Mouse (Mus musculus) C2C12 (cell line): ENCODE measurements around the gene Krt88. TPM values are rescaled to one million over a fixed set of nuclear protein-coding genes. Genes with fewer than 3 reads are reported as not detected.

Experiments used
- H3K27me3 ChIP-seq: one replicate; pipeline ENCODE4 v1.6.1; 2011; ENCODE audit not compliant: control insufficient read depth, insufficient read depth, insufficient read length
- H3K36me3 ChIP-seq: one replicate; pipeline ENCODE4 v1.6.1; 2011; ENCODE audit not compliant: control insufficient read depth, insufficient read depth
- H3K4me3 ChIP-seq: one replicate; pipeline ENCODE4 v1.5.1; 2011; ENCODE audit warnings: mild to moderate bottlenecking, control low read depth; ENCODE audit not compliant: poor library complexity, insufficient read depth, severe bottlenecking
- H3K79me2 ChIP-seq: one replicate; pipeline ENCODE4 v1.6.1; 2011; ENCODE audit not compliant: control insufficient read depth, insufficient read depth
- H3K79me3 ChIP-seq: one replicate; pipeline ENCODE4 v1.6.1; 2011; ENCODE audit warnings: low read depth, control low read depth
- H3ac ChIP-seq: one replicate; pipeline ENCODE3; 2011; ENCODE audit warnings: low read depth; ENCODE audit not compliant: control insufficient read depth, insufficient read length
- CEBPB ChIP-seq: IDR thresholded peaks from one replicate; pipeline ENCODE4 v1.6.1; 2011; ENCODE audit warnings: low read depth, mild to moderate bottlenecking, control low read depth, moderate library complexity
- CTCF ChIP-seq: IDR thresholded peaks from one replicate; pipeline ENCODE4 v1.5.1; 2011; ENCODE audit not compliant: control insufficient read depth, insufficient read depth, insufficient read length
- FOSL1 ChIP-seq: IDR thresholded peaks from one replicate; pipeline ENCODE4 v1.8.0; 2011; ENCODE audit warnings: mild to moderate bottlenecking, low read length; ENCODE audit not compliant: poor library complexity, insufficient read depth, severe bottlenecking
- MAX ChIP-seq: IDR thresholded peaks from one replicate; pipeline ENCODE4 v1.6.1; 2011; ENCODE audit warnings: mild to moderate bottlenecking, control low read depth
- MYOD1 ChIP-seq: IDR thresholded peaks from one replicate; pipeline ENCODE4 v1.6.1; 2011; ENCODE audit warnings: low read depth; ENCODE audit not compliant: control insufficient read depth, insufficient read length
- MYOG ChIP-seq: IDR thresholded peaks from one replicate; pipeline ENCODE4 v1.6.1; 2011; ENCODE audit not compliant: control insufficient read depth, insufficient read length; ENCODE audit errors: extremely low read depth
- USF1 ChIP-seq: IDR thresholded peaks from one replicate; pipeline ENCODE4 v1.6.1; 2011; ENCODE audit warnings: low read depth, mild to moderate bottlenecking, control low read depth, moderate library complexity
- polyA plus RNA-seq: library from polyadenylated mRNA; unstranded; fragments of >200 nt; fragmentation: generic; extraction: Trizol; gene quantifications from one replicate; pipeline ENCODE4 v1.2.1, GENCODE M21; 2012; ENCODE audit warnings: missing spikeins

Gene Krt88
- polyA plus RNA-seq, 1 experiment = not detected

DNA sequence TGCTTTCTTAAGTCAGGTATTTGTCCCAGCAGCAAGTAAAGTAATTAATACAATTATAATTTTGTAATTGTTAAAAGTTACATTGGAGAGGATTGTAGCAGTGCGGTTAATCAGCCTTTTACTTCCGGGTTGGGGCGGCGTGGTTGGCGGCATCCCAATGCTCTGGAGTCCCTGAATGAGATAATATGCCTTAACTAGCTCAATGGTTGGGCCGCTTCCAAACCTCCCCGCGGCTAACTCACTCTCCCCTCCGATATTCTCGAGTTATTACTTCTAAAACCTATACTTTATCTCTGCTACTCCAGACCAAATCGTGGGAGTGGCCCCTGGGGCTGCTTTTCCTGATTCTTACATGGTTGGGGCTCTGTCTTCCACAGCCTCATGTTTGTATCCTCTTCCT lies 972 bp upstream of the Krt88 start:
- Histone ChIP-seq H3K27me3 (peaks cover 23% of the 10 kb centered on the region), H3K79me3 (no peaks in the 10 kb centered on the region), H3ac (no peak overlapping the region), H3K36me3 (no peaks in the 10 kb centered on the region), H3K4me3 (no peak overlapping the region), H3K79me2 (no peaks in the 10 kb centered on the region)
- TF ChIP-seq CTCF (no peak), MYOD1 (no peak), CEBPB (no peak), MYOG (no peak), FOSL1 (no peak), USF1 (no peak), MAX (no peak)

DNA sequence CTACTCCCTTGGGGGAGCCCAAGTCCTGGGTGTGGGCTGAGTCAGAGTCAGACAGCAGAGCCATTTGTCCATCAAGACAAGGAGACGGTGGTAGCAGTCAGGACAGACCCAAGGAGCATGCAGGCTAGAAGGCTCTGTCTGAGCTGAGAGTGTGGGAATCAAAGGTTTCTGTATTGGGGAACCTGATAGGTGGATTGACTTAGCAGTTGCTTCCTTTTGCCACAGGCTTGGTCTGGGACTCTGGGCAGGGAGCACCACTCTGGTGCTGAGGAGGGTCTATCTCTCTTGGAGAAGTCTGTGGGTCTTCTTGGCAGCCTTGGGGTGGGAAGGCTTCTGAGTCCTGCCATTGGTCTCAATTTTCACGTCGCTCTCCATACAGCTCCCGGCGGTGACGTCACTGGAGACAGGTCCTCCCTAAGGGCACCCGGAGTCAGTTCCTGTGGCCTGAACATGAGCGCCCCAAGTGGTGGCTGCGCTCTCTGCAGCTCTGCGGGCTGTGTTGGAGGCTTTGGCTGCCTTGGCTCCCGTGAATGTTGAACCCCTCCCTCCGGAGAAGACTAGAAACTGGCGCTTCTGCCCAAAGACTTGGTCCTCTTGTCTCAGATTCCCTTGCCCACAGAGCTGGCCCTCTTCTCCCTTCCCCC lies 5.7 kb downstream of the Krt88 start:
- no peaks in the 10 kb centered on the region for H3K79me2 ChIP-seq
- no peak overlapping the region for H3ac ChIP-seq
- H3K79me3 ChIP-seq = no peaks in the 10 kb centered on the region
- H3K36me3 ChIP-seq = no peaks in the 10 kb centered on the region
- H3K4me3 ChIP-seq = no peak overlapping the region
- TF ChIP-seq USF1 = no peak
- peak; percentile 14 for TF ChIP-seq MAX
- TF ChIP-seq CEBPB = no peak
- TF ChIP-seq FOSL1 = peak; percentile 18
- peak; percentile 81 for TF ChIP-seq CTCF
- TF ChIP-seq MYOD1 = no peak
- no peak for TF ChIP-seq MYOG
- peaks cover 7% of the 10 kb centered on the region for H3K27me3 ChIP-seq

- Histone ChIP-seq H3K79me3 (no peaks in the 10 kb centered on the region), H3K4me3 (no peak overlapping the region), H3K27me3 (no peaks in the 10 kb centered on the region), H3K79me2 (no peaks in the 10 kb centered on the region), H3K36me3 (no peaks in the 10 kb centered on the region), H3ac (peak overlapping the region; percentile 8)
- no peak for TF ChIP-seq FOSL1
- peak; percentile 73 for TF ChIP-seq CEBPB
- no peak for TF ChIP-seq MAX
- TF ChIP-seq CTCF = no peak
- peak; percentile 23 for TF ChIP-seq USF1
These were observed 7.2 kb downstream of the Krt88 start for GRCm38 (mm10) chr15:101454774-101455173.

DNA sequence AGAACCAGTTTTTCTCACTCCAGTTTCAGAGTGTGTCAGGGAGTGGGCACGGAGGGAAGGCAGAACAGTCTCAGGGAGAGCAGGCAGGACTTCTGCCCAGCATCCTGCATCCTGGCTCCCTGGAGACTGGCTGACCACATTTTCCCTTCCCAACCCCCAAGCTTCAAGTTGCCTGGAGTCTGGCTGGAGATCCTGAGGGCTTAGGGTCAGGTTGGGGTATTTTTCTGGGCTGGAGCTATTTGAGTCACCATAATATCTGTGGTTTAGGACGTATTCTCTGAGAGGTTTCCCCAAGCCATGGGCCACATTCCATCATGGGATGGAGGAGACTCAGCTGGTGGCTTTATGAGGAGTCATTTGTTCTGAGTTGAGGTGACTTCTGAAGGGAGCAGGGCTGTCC lies 7.7 kb downstream of the Krt88 start:
- no peaks in the 10 kb centered on the region for H3K79me2 ChIP-seq

DNA sequence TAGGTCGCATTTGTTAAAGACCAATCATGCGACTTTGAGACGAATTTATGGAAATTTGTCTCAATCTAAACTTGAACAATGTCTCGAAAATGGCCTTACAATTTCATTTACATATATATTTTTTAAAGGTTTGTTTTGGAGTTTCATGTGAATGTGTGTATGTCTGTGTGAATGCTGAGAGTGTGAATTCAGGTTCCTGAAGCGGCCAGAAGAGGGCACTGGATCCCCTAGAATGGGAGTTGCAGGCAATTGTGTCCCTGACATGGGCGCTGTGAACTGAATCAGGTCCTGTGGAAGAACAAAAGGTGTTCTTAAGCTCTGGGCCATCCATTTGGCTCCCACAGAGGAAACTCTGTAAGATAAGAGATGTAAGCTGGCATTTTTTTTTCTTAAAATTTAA lies 8.3 kb downstream of the Krt88 start:
- Histone ChIP-seq H3K79me2 (no peaks in the 10 kb centered on the region), H3K36me3 (no peaks in the 10 kb centered on the region), H3ac (no peak overlapping the region), H3K27me3 (peaks cover 1% of the 10 kb centered on the region), H3K79me3 (no peaks in the 10 kb centered on the region), H3K4me3 (no peak overlapping the region)
- TF ChIP-seq CEBPB = no peak
- no peak for TF ChIP-seq CTCF
- no peak for TF ChIP-seq MYOG
- TF ChIP-seq USF1 = no peak
- TF ChIP-seq MYOD1 = no peak
- TF ChIP-seq MAX = no peak
- TF ChIP-seq FOSL1 = no peak

More for the DNA sequence above, 7.7 kb downstream of the Krt88 start:
- Histone ChIP-seq H3K4me3 (no peak overlapping the region), H3ac (peak overlapping the region; percentile 8), H3K79me3 (no peaks in the 10 kb centered on the region), H3K27me3 (no peaks in the 10 kb centered on the region), H3K36me3 (no peaks in the 10 kb centered on the region)
- TF ChIP-seq MAX (peak; percentile 83), CEBPB (no peak), FOSL1 (peak; percentile 88), MYOD1 (peak; percentile 59)

GRCm38 (mm10) chr15:101458361-101458930 lies 10.9 kb downstream of the Krt88 start:
- no peak overlapping the region for H3ac ChIP-seq
- peaks cover 17% of the 10 kb centered on the region for H3K27me3 ChIP-seq
- H3K79me2 ChIP-seq = no peaks in the 10 kb centered on the region
- no peak overlapping the region for H3K4me3 ChIP-seq
- no peaks in the 10 kb centered on the region for H3K79me3 ChIP-seq
- TF ChIP-seq FOSL1 = peak; percentile 33
- TF ChIP-seq MAX = peak; percentile 68
- no peak for TF ChIP-seq MYOG
- H3K36me3 ChIP-seq = no peaks in the 10 kb centered on the region
